Mouse (Mus musculus) MEL (cell line): ENCODE data around the gene Cldn11.

Experiments used
- CHD2 ChIP-seq: IDR thresholded peaks from 2 replicates; pipeline ENCODE4 v1.6.1; 2011; ENCODE audit warnings: low read length, improper control_type of control experiment
- CTCF ChIP-seq, 3 experiments: IDR thresholded peaks in 2 of 3; conservative IDR thresholded peaks in 1 of 3; 2 replicates each; pipeline ENCODE4 v1.5.1; 2011 to 2012; ENCODE audit warnings: low read length in 3 of 3, low read depth in 2 of 3, mild to moderate bottlenecking in 2 of 3, improper control_type of control experiment in 1 of 3, inconsistent platforms in 1 of 3, mixed read lengths in 1 of 3, moderate library complexity in 1 of 3; ENCODE audit not compliant: control insufficient read depth in 1 of 3, insufficient read depth in 1 of 3, poor library complexity in 1 of 3, severe bottlenecking in 1 of 3
- GABPA ChIP-seq: IDR thresholded peaks from 2 replicates; pipeline ENCODE4 v1.6.1; 2012; ENCODE audit warnings: low read depth, mild to moderate bottlenecking, inconsistent platforms, low read length, improper control_type of control experiment, moderate library complexity
- MYC ChIP-seq: IDR thresholded peaks from 2 replicates; pipeline ENCODE4 v1.6.1; 2011; ENCODE audit warnings: low read depth, mild to moderate bottlenecking, low read length, improper control_type of control experiment, moderate library complexity

- no peak for TF ChIP-seq GABPA
- TF ChIP-seq MYC = no peak
- 0 out of 6 replicates have a peak, but pooled peaks of 1 of the 3 experiments have one; percentile 3 for TF ChIP-seq CTCF (IDR thresholded peaks at IDR 0.05 in 2 of 3, conservative IDR thresholded peaks at IDR 0.05 in 1 of 3; ENCODE audit: control insufficient read depth in 1 of 3, insufficient read depth in 1 of 3, low read depth in 2 of 3, low read length in 3 of 3, poor library complexity in 1 of 3, severe bottlenecking in 1 of 3)
- TF ChIP-seq CHD2 = no peak
Measured at GRCm38 (mm10) chr3:31109108-31109507, 40.6 kb upstream of the Cldn11 start.
